Mouse (Mus musculus) limb, embryonic 15.5 days (tissue): ENCODE results near the gene Gm17428. TPM values are rescaled to one million over a fixed set of nuclear protein-coding genes. Genes with fewer than 3 reads are reported as not detected.
"Not testable (repeated sequence)": the region's sequence is repeated elsewhere in the genome, so short reads cannot be mapped to it uniquely, and the experiment has no call there.

Experiments used
- ATAC-seq: fragments of 200-750 bp; cut with Nextera tagmentation; 2 replicates; pipeline ENCODE4 v1.8.0; 2017; ENCODE audit warnings: low read depth, moderate TSS enrichment; ENCODE audit not compliant: insufficient number of reproducible peaks, low FRiP score, low TSS enrichment
- H3K27ac ChIP-seq: fragments of 300-500 bp; sonication (generic); 2 replicates; pipeline ENCODE4 v1.5.1; 2015; ENCODE audit warnings: moderate library complexity, mild to moderate bottlenecking, inconsistent platforms
- H3K27me3 ChIP-seq: fragments of 300-500 bp; sonication (generic); 2 replicates; pipeline ENCODE4 v1.6.1; 2015; ENCODE audit warnings: inconsistent platforms
- H3K36me3 ChIP-seq: fragments of 300-500 bp; sonication (generic); 2 replicates; pipeline ENCODE4 v1.6.1; 2015; ENCODE audit warnings: inconsistent platforms
- H3K4me1 ChIP-seq: fragments of 300-500 bp; sonication (generic); 2 replicates; pipeline ENCODE4 v1.6.1; 2015; ENCODE audit warnings: inconsistent platforms
- H3K4me2 ChIP-seq: fragments of 300-500 bp; sonication (generic); 2 replicates; pipeline ENCODE4 v1.6.1; 2015; ENCODE audit warnings: mild to moderate bottlenecking, inconsistent platforms
- H3K4me3 ChIP-seq: fragments of 300-500 bp; sonication (generic); 2 replicates; pipeline ENCODE4 v1.5.1; 2015; ENCODE audit warnings: mild to moderate bottlenecking, inconsistent platforms
- H3K9ac ChIP-seq: fragments of 300-500 bp; sonication (generic); 2 replicates; pipeline ENCODE4 v1.6.1; 2015; ENCODE audit warnings: inconsistent platforms
- H3K9me3 ChIP-seq: fragments of 300-500 bp; sonication (generic); 2 replicates; pipeline ENCODE4 v1.6.1; 2016; ENCODE audit warnings: inconsistent platforms
- WGBS: fragments of 180-500 bp; shearing (Covaris S2); methylation state at CpG from one replicate; pipeline ENCODE4 v1.1.7; 2015; 5-methylcytosine and 5-hydroxymethylcytosine counted together
- polyA plus RNA-seq: library from polyadenylated mRNA; unstranded; fragments of >200 nt; fragmentation: Nextera tagmentation; extraction: Ambion mirVana; gene quantifications from 2 replicates; pipeline ENCODE4 v1.2.1, GENCODE M21; 2015

The Gm17428 gene
- polyA plus RNA-seq, 1 experiment from 2014 or later, result not detected

DNA sequence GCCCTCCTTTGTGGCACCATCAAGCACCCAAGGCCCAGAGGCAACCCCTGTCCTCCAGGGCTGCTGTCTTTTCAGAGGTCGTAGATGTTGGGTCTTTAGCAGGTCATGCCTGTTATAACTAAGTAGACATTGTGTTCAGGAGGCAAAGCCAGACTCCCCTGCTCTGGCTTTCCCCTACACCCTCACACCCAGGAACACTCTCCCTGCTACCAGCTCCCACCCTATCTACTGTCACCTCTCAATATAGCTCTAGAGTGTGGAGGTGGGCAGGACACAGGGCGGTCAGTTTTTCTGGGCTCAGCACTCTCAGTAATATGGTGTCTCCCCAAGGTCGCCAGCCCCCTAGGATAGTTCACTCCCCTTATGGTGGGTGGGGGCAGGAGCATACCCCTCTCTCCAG lies 8.9 kb upstream of the Gm17428 start:
- Histone ChIP-seq H3K4me3 (no peak overlapping the region), H3K4me2 (no peak overlapping the region), H3K27ac (no peak overlapping the region), H3K27me3 (no peaks in the 10 kb centered on the region), H3K9me3 (no peaks in the 10 kb centered on the region), H3K36me3 (no peaks in the 10 kb centered on the region), H3K4me1 (no peaks in the 10 kb centered on the region), H3K9ac (no peak overlapping the region)
- ATAC-seq, result no peak
- WGBS, result 83% methylated on average over 3 of the region's 3 CpGs

DNA sequence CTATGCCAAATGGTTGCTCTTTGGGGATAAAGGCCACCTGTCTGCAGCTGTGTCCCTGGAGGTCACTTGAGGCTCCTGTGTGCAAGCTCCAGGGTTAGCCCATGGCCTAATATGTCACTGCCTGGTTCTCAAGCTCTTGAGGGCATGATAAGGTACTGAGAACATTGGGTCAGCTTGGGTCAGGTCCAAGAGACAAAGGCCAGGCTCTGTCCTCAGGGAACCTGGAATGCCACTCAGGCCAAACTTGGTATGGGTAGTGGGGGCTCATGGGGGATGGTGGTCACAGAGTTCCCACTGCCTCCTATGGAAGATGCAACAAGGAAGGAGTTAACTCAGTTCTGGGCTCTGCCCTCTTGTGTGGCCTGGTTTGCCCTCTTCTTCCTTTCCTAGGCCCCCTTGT lies 8.4 kb upstream of the Gm17428 start:
- no peak for ATAC-seq
- Histone ChIP-seq H3K4me3 (no peak overlapping the region), H3K4me1 (no peaks in the 10 kb centered on the region)

GRCm38 (mm10) chr14:54972786-54973185 lies 3.9 kb upstream of the Gm17428 start:
- 86% methylated on average over 11 of the region's 11 CpGs for WGBS
- not testable (repeated sequence) for H3K27me3 ChIP-seq, H3K4me1 ChIP-seq, H3K9ac ChIP-seq, H3K27ac ChIP-seq, H3K36me3 ChIP-seq, H3K9me3 ChIP-seq, H3K4me2 ChIP-seq, H3K4me3 ChIP-seq, ATAC-seq

More for the DNA sequence above, 8.4 kb upstream of the Gm17428 start:
- Histone ChIP-seq H3K27me3 (no peaks in the 10 kb centered on the region), H3K9me3 (no peaks in the 10 kb centered on the region), H3K27ac (no peak overlapping the region), H3K36me3 (no peaks in the 10 kb centered on the region), H3K4me2 (no peak overlapping the region), H3K9ac (no peak overlapping the region)

- H3K36me3 ChIP-seq, result no peaks in the 10 kb centered on the region
- H3K9ac ChIP-seq, result no peak overlapping the region
- no peak for ATAC-seq
Measured at GRCm38 (mm10) chr14:54974068-54974791, 2.5 kb upstream of the Gm17428 start.

GRCm38 (mm10) chr14:54978664-54979063 lies 1.9 kb downstream of the Gm17428 start:
- Histone ChIP-seq H3K9me3 (no peaks in the 10 kb centered on the region), H3K4me3 (no peak overlapping the region), H3K27me3 (no peaks in the 10 kb centered on the region; the same call in 1 of the 2 replicates), H3K4me1 (no peaks in the 10 kb centered on the region), H3K27ac (no peak overlapping the region), H3K9ac (no peak overlapping the region), H3K4me2 (no peak overlapping the region), H3K36me3 (no peaks in the 10 kb centered on the region)
- 80% methylated on average over 8 of the region's 8 CpGs for WGBS
- ATAC-seq, result no peak

More at GRCm38 (mm10) chr14:54974068-54974791, 2.5 kb upstream of the Gm17428 start:
- Histone ChIP-seq H3K4me1 (no peaks in the 10 kb centered on the region), H3K27ac (no peak overlapping the region), H3K4me3 (no peak overlapping the region), H3K9me3 (no peaks in the 10 kb centered on the region), H3K4me2 (no peak overlapping the region), H3K27me3 (no peaks in the 10 kb centered on the region; the same call in 1 of the 2 replicates)
- 81% methylated on average over 6 of the region's 6 CpGs for WGBS

GRCm38 (mm10) chr14:54981934-54982333 lies 5.2 kb downstream of the Gm17428 start:
- no peak overlapping the region for H3K27ac ChIP-seq
- no peak overlapping the region for H3K9ac ChIP-seq
- H3K36me3 ChIP-seq, result no peaks in the 10 kb centered on the region
- no peaks in the 10 kb centered on the region for H3K4me1 ChIP-seq
- 93% methylated on average over 7 of the region's 7 CpGs for WGBS
- H3K9me3 ChIP-seq, result no peaks in the 10 kb centered on the region
- no peak for ATAC-seq
- no peaks in the 10 kb centered on the region for H3K27me3 ChIP-seq
- no peak overlapping the region for H3K4me3 ChIP-seq
- no peak overlapping the region for H3K4me2 ChIP-seq

DNA sequence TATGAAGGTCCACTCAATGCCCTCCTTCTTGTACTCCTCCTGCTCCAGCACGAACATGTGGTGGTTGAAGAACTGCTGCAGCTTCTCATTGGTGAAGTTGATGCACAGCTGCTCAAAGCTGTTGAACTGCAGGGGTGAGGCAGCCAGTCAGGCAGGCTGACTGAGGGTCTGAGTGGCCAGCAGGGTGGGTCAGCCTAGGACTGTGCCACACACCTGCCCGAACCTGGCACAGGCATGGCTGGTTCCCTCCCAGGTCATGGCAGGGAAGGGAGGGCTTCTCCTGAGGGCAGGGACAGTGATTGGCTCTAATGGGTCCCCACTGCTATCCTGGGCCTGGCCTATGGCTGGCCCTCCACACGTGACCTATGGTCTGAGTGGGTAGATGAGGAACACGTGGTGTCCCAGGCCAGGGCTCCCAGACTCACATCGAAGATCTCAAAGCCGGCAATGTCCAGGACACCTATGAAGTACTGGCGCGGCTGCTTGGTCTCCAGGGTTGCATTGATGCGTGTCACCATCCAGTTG lies 11.7 kb downstream of the Gm17428 start:
- not testable (repeated sequence) for H3K27me3 ChIP-seq, H3K36me3 ChIP-seq, H3K4me2 ChIP-seq, H3K4me1 ChIP-seq, H3K4me3 ChIP-seq, H3K9me3 ChIP-seq, ATAC-seq, H3K27ac ChIP-seq, H3K9ac ChIP-seq
- 88% methylated on average over 9 of the region's 9 CpGs for whole genome bisulfite sequencing

- H3K9me3 ChIP-seq, result no peaks in the 10 kb centered on the region
- WGBS, result 87% methylated on average over 13 of the region's 13 CpGs
- H3K4me2 ChIP-seq, result no peak overlapping the region
- H3K9ac ChIP-seq, result no peak overlapping the region
- no peaks in the 10 kb centered on the region for H3K4me1 ChIP-seq
- no peak overlapping the region for H3K27ac ChIP-seq
- no peaks in the 10 kb centered on the region for H3K36me3 ChIP-seq
- H3K27me3 ChIP-seq, result no peaks in the 10 kb centered on the region
- no peak overlapping the region for H3K4me3 ChIP-seq
- ATAC-seq, result no peak
Measured at GRCm38 (mm10) chr14:54988882-54989281, 12.1 kb downstream of the Gm17428 start.

- no peaks in the 10 kb centered on the region for H3K36me3 ChIP-seq
- ATAC-seq, result no peak
- H3K4me3 ChIP-seq, result no peak overlapping the region
Measured at GRCm38 (mm10) chr14:54989886-54990441, 13.2 kb downstream of the Gm17428 start.

GRCm38 (mm10) chr14:54992196-54992595 lies 15.5 kb downstream of the Gm17428 start:
- ATAC-seq, result no peak
- Histone ChIP-seq H3K4me3 (no peak overlapping the region), H3K36me3 (no peaks in the 10 kb centered on the region), H3K27me3 (no peaks in the 10 kb centered on the region), H3K27ac (no peak overlapping the region), H3K9me3 (no peaks in the 10 kb centered on the region), H3K4me1 (peaks cover 10% of the 10 kb centered on the region), H3K4me2 (no peak overlapping the region), H3K9ac (no peak overlapping the region)
- 88% methylated on average over 10 of the region's 10 CpGs for WGBS

More at GRCm38 (mm10) chr14:54989886-54990441, 13.2 kb downstream of the Gm17428 start:
- no peak overlapping the region for H3K4me2 ChIP-seq
- H3K9ac ChIP-seq, result no peak overlapping the region
- peaks cover 2% of the 10 kb centered on the region; the same call in 1 of the 2 replicates for H3K4me1 ChIP-seq
- H3K27me3 ChIP-seq, result no peaks in the 10 kb centered on the region
- H3K9me3 ChIP-seq, result no peaks in the 10 kb centered on the region
- H3K27ac ChIP-seq, result no peak overlapping the region
- 79% methylated on average over 8 of the region's 8 CpGs for WGBS

DNA sequence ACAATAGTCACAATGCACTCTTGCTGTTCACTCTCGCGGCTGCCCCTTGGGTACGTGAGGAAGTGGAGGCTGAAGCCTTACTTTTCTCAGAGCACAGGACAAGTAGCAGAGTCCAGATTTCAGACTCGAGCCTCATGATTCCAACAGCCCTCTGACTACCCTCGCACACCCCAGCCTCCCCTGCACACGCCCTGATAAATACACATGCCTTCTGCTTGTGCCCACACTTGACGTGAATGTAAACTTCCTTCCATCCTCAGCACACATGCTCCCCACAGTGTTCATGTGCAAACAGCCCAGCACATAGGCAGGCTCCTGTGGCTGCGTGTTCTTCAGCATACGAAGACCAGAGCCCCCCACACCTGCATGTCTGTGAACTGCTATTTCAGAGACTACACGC lies 16.9 kb downstream of the Gm17428 start:
- Histone ChIP-seq H3K36me3 (no peaks in the 10 kb centered on the region), H3K4me1 (peaks cover 10% of the 10 kb centered on the region), H3K4me3 (no peak overlapping the region), H3K27ac (no peak overlapping the region), H3K27me3 (no peaks in the 10 kb centered on the region), H3K9me3 (no peaks in the 10 kb centered on the region), H3K4me2 (no peak overlapping the region), H3K9ac (no peak overlapping the region)
- WGBS, result 72% methylated on average over 10 of the region's 10 CpGs
- no peak for ATAC-seq

- WGBS, result 53% methylated on average over 11 of the region's 11 CpGs
- H3K4me2 ChIP-seq, result no peak within 1 kb of the TSS
- H3K27me3 ChIP-seq, result no peaks in the 10 kb centered on the region
- no peak within 1 kb of the TSS for H3K4me3 ChIP-seq
- peaks cover 10% of the 10 kb centered on the region for H3K4me1 ChIP-seq
- H3K9me3 ChIP-seq, result no peaks in the 10 kb centered on the region
- no peaks in the 10 kb centered on the region for H3K36me3 ChIP-seq
- H3K9ac ChIP-seq, result no peak within 1 kb of the TSS
- ATAC-seq, result no peak; the same call in 1 of the 2 replicates
- peak within 1 kb of the TSS; percentile 23; the same call in 1 of the 2 replicates for H3K27ac ChIP-seq
Measured at GRCm38 (mm10) chr14:54994136-54994868, 17.6 kb downstream of the Gm17428 start, which contains the start of gene Myh7. TSS of gene Myh7 (minus strand) at chr14:54994626.
